Mouse (Mus musculus) gastrocnemius, adult 2 months (tissue): ENCODE data around the gene Csrnp3. TPM values are rescaled to one million over a fixed set of nuclear protein-coding genes. Genes with fewer than 3 reads are reported as not detected.

Experiments used
- DNase-seq: peaks from one replicate; pipeline ENCODE4 v3.0.0; 2022
- H3K27ac ChIP-seq: fragments of 200-600 bp; 2 replicates; pipeline ENCODE4 v1.8.1; 2022; ENCODE audit warnings: mild to moderate bottlenecking
- H3K4me3 ChIP-seq: fragments of 200-600 bp; 2 replicates; pipeline ENCODE4 v1.8.1; 2022; ENCODE audit warnings: mild to moderate bottlenecking, moderate library complexity
- CTCF ChIP-seq: fragments of 200-600 bp; IDR thresholded peaks from 2 replicates; pipeline ENCODE4 v1.8.1; 2022; ENCODE audit warnings: antibody characterized with exemption, mild to moderate bottlenecking, moderate library complexity
- intact Hi-C: fragments of 180-260 bp; cut with DNase I; formaldehyde crosslinking; loops from one replicate; pipeline ENCODE4 v1.15.1; 2025
- total RNA-seq, 2 experiments: library from RNA; stranded (reverse); gene quantifications; 2 replicates each; pipeline ENCODE4 v1.2.3; 2021

Gene Csrnp3
- total RNA-seq, 2 experiments from 2014 or later: not detected

GRCm38 (mm10) chr2:66023419-66023818, 177.9 kb downstream of the Csrnp3 start:
- DNase-seq: no peak
- Histone ChIP-seq H3K4me3 (no peak overlapping the region), H3K27ac (no peak overlapping the region)
- intact Hi-C loops: no loop called here
- no peak for TF ChIP-seq CTCF

- intact Hi-C loops: no loop called here
- H3K27ac ChIP-seq: no peak overlapping the region
- TF ChIP-seq CTCF: no peak
- no peak overlapping the region for H3K4me3 ChIP-seq
- no peak for DNase-seq
Measured at GRCm38 (mm10) chr2:66024837-66025236, 179.3 kb downstream of the Csrnp3 start.

- DNase-seq: no peak
- H3K4me3 ChIP-seq: no peak overlapping the region
- H3K27ac ChIP-seq: no peak overlapping the region
- intact Hi-C loops: no loop called here
- no peak for TF ChIP-seq CTCF
Measured at GRCm38 (mm10) chr2:66028812-66029211, 183.2 kb downstream of the Csrnp3 start.

GRCm38 (mm10) chr2:66034907-66035679, 189.5 kb downstream of the Csrnp3 start:
- H3K27ac ChIP-seq: no peak overlapping the region
- intact Hi-C loops: no loop called here
- no peak for TF ChIP-seq CTCF

GRCm38 (mm10) chr2:66040611-66041010, 195.0 kb downstream of the Csrnp3 start:
- TF ChIP-seq CTCF: no peak

More at GRCm38 (mm10) chr2:66034907-66035679, 189.5 kb downstream of the Csrnp3 start:
- DNase-seq: peak; percentile 43
- no peak overlapping the region for H3K4me3 ChIP-seq

GRCm38 (mm10) chr2:66041203-66041916, 195.8 kb downstream of the Csrnp3 start:
- Histone ChIP-seq H3K4me3 (no peak overlapping the region), H3K27ac (no peak overlapping the region)
- DNase-seq: no peak
- intact Hi-C loops: no loop called here
- TF ChIP-seq CTCF: no peak

More at GRCm38 (mm10) chr2:66040611-66041010, 195.0 kb downstream of the Csrnp3 start:
- no peak for DNase-seq
- intact Hi-C loops: no loop called here
- H3K27ac ChIP-seq: no peak overlapping the region
- H3K4me3 ChIP-seq: no peak overlapping the region

- peak; percentile 23 for DNase-seq
- intact Hi-C loops: no loop called here
- TF ChIP-seq CTCF: peak; percentile 50
- Histone ChIP-seq H3K4me3 (peak overlapping the region; percentile 9), H3K27ac (no peak overlapping the region)
Measured at GRCm38 (mm10) chr2:66041917-66042419, 196.4 kb downstream of the Csrnp3 start.

GRCm38 (mm10) chr2:66043441-66044404, 198.2 kb downstream of the Csrnp3 start:
- no peak for DNase-seq
- Histone ChIP-seq H3K27ac (no peak overlapping the region), H3K4me3 (no peak overlapping the region)
- intact Hi-C loops: no loop called here
- TF ChIP-seq CTCF: no peak

GRCm38 (mm10) chr2:66044405-66045089, 199.0 kb downstream of the Csrnp3 start:
- intact Hi-C loops: no loop called here
- H3K27ac ChIP-seq: no peak overlapping the region
- TF ChIP-seq CTCF: no peak
- H3K4me3 ChIP-seq: no peak overlapping the region
- DNase-seq: no peak

- intact Hi-C loops: no loop called here
- no peak for TF ChIP-seq CTCF
- DNase-seq: no peak
- H3K27ac ChIP-seq: no peak overlapping the region
- H3K4me3 ChIP-seq: no peak overlapping the region
Measured at GRCm38 (mm10) chr2:66063291-66063690, 217.7 kb downstream of the Csrnp3 start.

- TF ChIP-seq CTCF: no peak
- Histone ChIP-seq H3K27ac (no peak overlapping the region), H3K4me3 (no peak overlapping the region)
- intact Hi-C loops: no loop called here
- no peak for DNase-seq
Measured at GRCm38 (mm10) chr2:66069454-66069853, 223.9 kb downstream of the Csrnp3 start.

GRCm38 (mm10) chr2:66080731-66081130, 235.2 kb downstream of the Csrnp3 start:
- H3K27ac ChIP-seq: no peak overlapping the region
- no peak for DNase-seq
- intact Hi-C loops: no loop called here
- no peak for TF ChIP-seq CTCF
- no peak overlapping the region for H3K4me3 ChIP-seq

Other genes with a start within 250 kb of the Csrnp3 start
- under 1 TPM; 0.26 to 0.95 TPM for gene Scn2a, start 225.0 kb upstream of the Csrnp3 start, total RNA-seq